Mouse (Mus musculus): ENCODE data around the gene Dpp6.

DNA sequence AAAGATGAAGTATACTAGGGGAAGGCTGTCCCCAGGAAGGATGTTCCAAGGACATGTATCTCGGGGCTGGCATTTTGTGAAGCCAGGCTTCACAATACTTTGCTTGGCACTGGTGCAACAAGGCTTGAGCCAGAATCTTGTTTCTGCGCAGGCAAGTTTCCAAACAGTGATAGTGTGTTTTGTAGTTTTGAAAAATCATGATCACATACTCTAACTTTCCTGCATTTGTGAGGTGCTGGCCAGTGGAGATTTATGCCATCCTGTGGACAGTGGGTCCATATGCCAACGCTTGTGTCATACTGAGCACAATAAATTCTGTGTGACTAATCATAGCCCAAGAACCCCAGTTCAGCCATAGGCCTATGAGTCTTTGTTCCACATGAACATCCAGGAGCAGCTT is 558.8 kb downstream of the Dpp6 start:
- TF ChIP-seq CTCF (IDR thresholded peaks at IDR 0.05; ENCODE audit: low read depth) (no peak), EP300 (optimal IDR thresholded peaks at IDR 0.05) (no peak)
